Mouse (Mus musculus): ENCODE measurements at regions not wholly inside any gene's neighbourhood (a gene's known extent, or its start where the extent isn't known, plus 50 kb on each side); places are given as distances from the start of the nearest gene placed in this dataset.

DNA sequence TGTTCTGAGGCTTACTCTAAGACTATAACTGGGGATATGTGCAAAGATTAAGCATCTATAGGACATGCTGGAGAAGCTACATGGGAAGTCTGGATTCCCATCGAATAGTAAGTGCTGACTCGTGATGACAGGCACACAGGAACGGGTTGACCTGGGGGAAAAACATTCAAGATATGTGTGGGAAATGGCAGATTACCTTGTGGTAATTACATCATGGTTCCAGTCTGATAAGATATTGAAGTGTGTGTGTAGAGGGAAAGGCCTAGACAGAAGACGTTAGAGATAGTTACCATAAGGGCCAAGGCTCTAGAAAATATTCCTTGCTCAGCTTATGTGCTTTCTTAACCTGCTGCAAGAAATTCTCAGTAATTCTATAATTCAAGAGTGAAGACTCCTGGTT lies 57.5 kb upstream of the Acan start:
- H3K36me3 ChIP-seq (ENCODE audit: insufficient read depth, low read length) = no peaks in the 10 kb centered on the region
- ATAC-seq = no peak
- H3K27me3 ChIP-seq (ENCODE audit: insufficient read depth, low read length) = no peaks in the 10 kb centered on the region
- H3K4me2 ChIP-seq (ENCODE audit: low read depth, low read length) = no peak overlapping the region
- no peak overlapping the region for H3K4me3 ChIP-seq (ENCODE audit: low read length)
- no peak for DNase-seq (ENCODE audit: low spot score)
- no peak overlapping the region for H3K9ac ChIP-seq (replicated peaks; ENCODE audit: low read length)
- no peaks in the 10 kb centered on the region for H3K9me3 ChIP-seq (ENCODE audit: low read length)
- TF ChIP-seq CTCF (IDR thresholded peaks at IDR 0.05; ENCODE audit: low read depth) = no peak
- H3K4me1 ChIP-seq (ENCODE audit: insufficient read depth, low read length) = 0 out of 2 replicates have a peak, but pooled peaks cover under 1% of the 10 kb centered on the region
- 82% methylated on average over 4 of the region's 4 CpGs for WGBS
- no peak overlapping the region for H3K27ac ChIP-seq

Measured in hindbrain, postnatal 0 days (tissue).